Mouse (Mus musculus): ENCODE measurements at regions not wholly inside any gene's neighbourhood (a gene's known extent, or its start where the extent isn't known, plus 50 kb on each side); places are given as distances from the start of the nearest gene placed in this dataset.

DNA sequence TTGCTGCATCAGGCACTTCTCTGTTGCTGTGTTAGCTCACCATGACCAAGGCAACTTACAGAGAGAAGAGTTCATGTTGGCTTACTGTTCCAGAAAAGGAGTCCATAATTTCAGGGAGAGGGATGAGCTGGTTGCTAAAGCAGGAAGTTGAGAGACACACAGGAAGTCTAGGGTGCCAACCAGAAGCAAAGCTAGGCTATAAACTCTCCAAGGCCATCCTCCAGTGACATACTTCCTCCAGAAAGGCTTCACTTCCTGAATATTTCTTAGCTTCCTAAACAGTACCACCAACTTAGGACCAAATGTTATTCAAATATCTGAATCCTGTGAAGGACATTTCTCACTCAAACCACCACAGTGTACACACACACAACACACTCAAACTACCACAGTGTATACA lies 2010.6 kb downstream of the A830018L16Rik start:
- H3K27ac ChIP-seq (replicated peaks) = no peak overlapping the region
- peaks cover 19% of the 10 kb centered on the region; the same call in 1 of the 2 replicates for H3K4me1 ChIP-seq
- no peak overlapping the region for H3K4me3 ChIP-seq (replicated peaks)
- H3K36me3 ChIP-seq = no peaks in the 10 kb centered on the region
- no peaks in the 10 kb centered on the region for H3K9me3 ChIP-seq (replicated peaks)
- no peak for ATAC-seq (ENCODE audit: insufficient number of reproducible peaks, low FRiP score, low TSS enrichment, low read depth)
- H3K9ac ChIP-seq = no peak overlapping the region
- no peaks in the 10 kb centered on the region for H3K27me3 ChIP-seq
- H3K4me2 ChIP-seq (replicated peaks) = no peak overlapping the region

DNA sequence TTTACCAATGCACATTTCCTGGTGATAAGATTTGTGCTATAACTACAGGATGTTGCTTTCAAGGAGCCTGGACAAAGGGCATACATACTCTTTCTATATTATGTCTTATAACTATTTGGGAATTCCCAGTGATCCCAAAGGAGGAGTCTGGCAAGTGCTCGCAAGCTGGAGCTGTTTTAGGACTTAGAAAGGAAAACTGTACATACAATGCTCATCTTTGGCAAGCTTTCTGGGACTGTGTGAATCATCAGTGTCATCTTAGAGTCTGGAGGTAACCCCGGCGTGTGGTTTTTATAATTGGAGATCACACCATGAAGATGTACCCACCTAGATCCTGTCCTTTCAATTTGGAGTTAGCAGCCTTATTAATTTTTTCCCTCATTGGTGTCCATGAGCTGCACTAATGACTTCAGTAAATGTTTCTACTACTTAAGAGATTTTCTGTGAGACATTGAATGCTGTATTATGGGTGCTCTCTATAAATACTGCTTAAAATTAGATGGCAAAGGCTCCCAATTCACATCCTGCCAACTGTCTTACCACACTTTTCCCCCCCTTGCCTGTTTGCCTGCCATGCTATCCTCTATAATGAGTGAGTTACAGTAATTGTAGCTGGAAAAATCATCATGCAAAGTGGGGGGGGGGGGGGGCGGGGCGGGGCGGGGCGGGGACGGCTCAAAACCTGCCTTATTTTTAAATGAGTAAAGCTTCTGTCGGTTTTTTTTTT lies 2011.9 kb downstream of the A830018L16Rik start:
- WGBS = 16% methylated on average over 9 of the region's 9 CpGs
- Histone ChIP-seq H3K9me3 (replicated peaks) (no peaks in the 10 kb centered on the region), H3K27ac (replicated peaks) (peak overlapping the region; percentile 61; the same call in 1 of the 2 replicates), H3K36me3 (no peaks in the 10 kb centered on the region), H3K4me1 (peaks cover 19% of the 10 kb centered on the region; the same call in 1 of the 2 replicates), H3K9ac (no peak overlapping the region), H3K4me3 (replicated peaks) (peak overlapping the region; percentile 42), H3K4me2 (replicated peaks) (peak overlapping the region; percentile 55), H3K27me3 (no peaks in the 10 kb centered on the region)
- ATAC-seq (ENCODE audit: insufficient number of reproducible peaks, low FRiP score, low TSS enrichment, low read depth) = no peak

DNA sequence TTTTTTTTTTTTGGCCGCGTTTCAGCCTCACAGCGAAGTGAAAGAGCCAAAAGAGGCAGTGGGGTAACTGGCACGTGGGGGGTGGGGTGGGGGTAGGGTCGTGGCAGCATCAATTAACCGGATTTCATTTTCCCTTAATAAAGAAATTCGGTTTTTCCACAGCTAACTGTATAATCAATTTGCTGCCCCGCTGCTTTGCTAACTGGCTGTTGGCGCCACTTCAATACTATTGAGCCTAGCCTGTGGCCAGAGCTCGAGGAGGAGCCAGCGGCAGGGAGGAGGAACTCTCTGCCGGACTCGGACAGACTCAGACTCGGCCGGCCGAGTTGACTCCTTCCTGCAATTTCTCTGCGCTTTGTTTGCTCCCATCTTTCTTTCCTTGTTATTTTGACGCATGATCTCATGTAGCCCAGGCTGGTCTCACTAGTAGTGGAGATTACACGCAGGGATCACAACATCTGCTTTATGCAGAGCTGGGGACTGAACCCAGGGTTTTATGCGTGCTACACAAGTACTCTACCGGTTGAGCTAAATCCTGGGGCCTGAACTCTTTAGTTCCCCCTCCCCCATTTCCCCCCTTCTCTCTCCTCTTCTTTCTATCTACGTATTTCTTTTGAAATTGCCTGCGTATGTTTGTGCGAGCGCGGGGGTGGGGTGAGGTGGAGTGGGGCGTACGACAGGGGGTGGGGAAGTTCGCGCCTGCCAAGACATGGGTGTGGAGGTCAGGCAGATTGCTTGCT lies 2012.6 kb downstream of the A830018L16Rik start:
- peak; percentile 78 for ATAC-seq (ENCODE audit: insufficient number of reproducible peaks, low FRiP score, low TSS enrichment, low read depth)
- no peaks in the 10 kb centered on the region for H3K9me3 ChIP-seq (replicated peaks)
- H3K36me3 ChIP-seq = no peaks in the 10 kb centered on the region
- H3K27me3 ChIP-seq = no peaks in the 10 kb centered on the region
- H3K9ac ChIP-seq = no peak overlapping the region
- H3K4me1 ChIP-seq = peaks cover 19% of the 10 kb centered on the region; the same call in 1 of the 2 replicates
- 5% methylated on average over 30 of the region's 30 CpGs for WGBS
- peak overlapping the region; percentile 55 for H3K4me2 ChIP-seq (replicated peaks)
- H3K27ac ChIP-seq (replicated peaks) = peak overlapping the region; percentile 61
- H3K4me3 ChIP-seq (replicated peaks) = peak overlapping the region; percentile 42

GRCm38 (mm10) chr1:13427068-13427434 lies 2013.1 kb downstream of the A830018L16Rik start:
- no peaks in the 10 kb centered on the region for H3K36me3 ChIP-seq
- no peak for ATAC-seq (ENCODE audit: insufficient number of reproducible peaks, low FRiP score, low TSS enrichment, low read depth)
- peak overlapping the region; percentile 42 for H3K4me3 ChIP-seq (replicated peaks)
- H3K9me3 ChIP-seq (replicated peaks) = no peaks in the 10 kb centered on the region
- H3K27me3 ChIP-seq = no peaks in the 10 kb centered on the region
- H3K4me1 ChIP-seq = peaks cover 19% of the 10 kb centered on the region; the same call in 1 of the 2 replicates
- no peak overlapping the region for H3K9ac ChIP-seq
- peak overlapping the region; percentile 71 for H3K27ac ChIP-seq (replicated peaks)
- 62% methylated on average over 5 of the region's 5 CpGs for WGBS
- peak overlapping the region; percentile 55 for H3K4me2 ChIP-seq (replicated peaks)

- ATAC-seq (ENCODE audit: insufficient number of reproducible peaks, low FRiP score, low TSS enrichment, low read depth) = peak; percentile 80
- WGBS = 38% methylated on average over 11 of the region's 11 CpGs
- no peak overlapping the region for H3K4me3 ChIP-seq (replicated peaks)
- no peaks in the 10 kb centered on the region for H3K27me3 ChIP-seq
- H3K36me3 ChIP-seq = no peaks in the 10 kb centered on the region
- H3K4me2 ChIP-seq (replicated peaks) = no peak overlapping the region
- peaks cover 19% of the 10 kb centered on the region; the same call in 1 of the 2 replicates for H3K4me1 ChIP-seq
- no peaks in the 10 kb centered on the region for H3K9me3 ChIP-seq (replicated peaks)
- no peak overlapping the region for H3K9ac ChIP-seq
- H3K27ac ChIP-seq (replicated peaks) = peak overlapping the region; percentile 72
Observed at GRCm38 (mm10) chr1:13427501-13428207, 2013.7 kb downstream of the A830018L16Rik start.

DNA sequence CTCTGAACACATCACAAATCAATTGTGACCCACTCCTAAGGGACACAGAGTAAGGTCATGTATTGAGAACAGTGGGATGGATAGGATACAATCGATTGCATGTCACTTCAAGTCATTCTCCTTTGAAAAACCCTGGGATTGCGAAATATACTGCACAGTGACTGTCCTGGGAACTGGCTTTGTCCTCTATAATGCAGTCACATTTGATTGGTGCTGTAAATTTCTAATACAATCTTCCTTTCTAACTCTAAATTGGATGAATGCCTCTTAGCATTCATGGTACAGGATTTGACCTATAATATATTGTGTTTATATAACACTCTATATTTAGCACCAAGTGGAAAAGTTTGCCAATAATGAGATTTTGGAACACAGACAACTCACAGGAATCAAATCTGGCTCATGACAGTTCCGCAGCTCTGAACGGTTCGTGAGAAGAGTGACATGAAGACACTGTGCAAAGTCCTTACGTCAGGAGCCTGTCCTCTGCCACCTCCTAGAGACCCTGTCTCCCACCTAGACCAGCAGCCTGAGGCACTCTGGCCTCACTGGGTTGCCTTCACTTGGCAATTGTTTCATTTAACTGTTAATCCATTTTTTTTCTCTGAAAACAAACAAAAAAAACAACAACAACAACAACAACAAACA lies 2024.0 kb downstream of the A830018L16Rik start:
- Histone ChIP-seq H3K36me3 (no peaks in the 10 kb centered on the region), H3K4me1 (0 out of 2 replicates have a peak, but pooled peaks cover 6% of the 10 kb centered on the region), H3K4me2 (replicated peaks) (no peak overlapping the region), H3K27me3 (no peaks in the 10 kb centered on the region), H3K27ac (replicated peaks) (no peak overlapping the region), H3K9ac (no peak overlapping the region), H3K9me3 (replicated peaks) (no peaks in the 10 kb centered on the region), H3K4me3 (replicated peaks) (no peak overlapping the region)
- 50% methylated on average over 6 of the region's 6 CpGs for WGBS
- no peak for ATAC-seq (ENCODE audit: insufficient number of reproducible peaks, low FRiP score, low TSS enrichment, low read depth)

GRCm38 (mm10) chr1:13442366-13442765 lies 2028.5 kb downstream of the A830018L16Rik start:
- 18% methylated on average over 6 of the region's 6 CpGs for WGBS
- ATAC-seq (ENCODE audit: insufficient number of reproducible peaks, low FRiP score, low TSS enrichment, low read depth) = no peak
- no peaks in the 10 kb centered on the region for H3K9me3 ChIP-seq (replicated peaks)
- H3K4me1 ChIP-seq = 0 out of 2 replicates have a peak, but pooled peaks cover 6% of the 10 kb centered on the region
- no peaks in the 10 kb centered on the region for H3K36me3 ChIP-seq
- H3K4me3 ChIP-seq (replicated peaks) = no peak overlapping the region
- H3K27me3 ChIP-seq = no peaks in the 10 kb centered on the region
- H3K4me2 ChIP-seq (replicated peaks) = no peak overlapping the region
- H3K9ac ChIP-seq = no peak overlapping the region
- no peak overlapping the region for H3K27ac ChIP-seq (replicated peaks)

GRCm38 (mm10) chr1:13454534-13454933 lies 2040.6 kb downstream of the A830018L16Rik start:
- Histone ChIP-seq H3K4me1 (no peaks in the 10 kb centered on the region), H3K27me3 (no peaks in the 10 kb centered on the region), H3K4me2 (replicated peaks) (no peak overlapping the region), H3K36me3 (no peaks in the 10 kb centered on the region), H3K27ac (replicated peaks) (no peak overlapping the region), H3K9ac (no peak overlapping the region), H3K4me3 (replicated peaks) (no peak overlapping the region), H3K9me3 (replicated peaks) (no peaks in the 10 kb centered on the region)
- ATAC-seq (ENCODE audit: insufficient number of reproducible peaks, low FRiP score, low TSS enrichment, low read depth) = no peak
- 73% methylated on average over 2 of the region's 2 CpGs for WGBS

DNA sequence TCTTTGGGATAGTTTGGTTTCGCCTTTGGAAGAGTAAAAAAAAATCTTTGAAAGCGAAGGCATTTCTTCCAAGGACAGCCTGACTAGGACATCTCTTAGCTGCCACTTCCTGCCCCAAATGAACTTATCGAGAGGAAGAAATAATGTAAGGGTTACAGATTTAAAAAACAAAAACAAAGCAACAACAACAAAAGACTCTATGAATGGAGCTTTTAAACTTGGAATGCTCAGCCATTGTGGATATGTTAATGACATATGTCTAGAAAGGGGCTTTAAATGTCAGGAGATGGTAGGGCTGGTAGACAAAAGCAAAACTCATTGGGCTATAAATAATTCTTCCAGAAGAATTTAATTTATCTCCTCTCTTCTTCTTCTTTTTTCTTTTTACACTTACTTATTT lies 2041.7 kb downstream of the A830018L16Rik start:
- no peak overlapping the region for H3K9ac ChIP-seq
- H3K27me3 ChIP-seq = no peaks in the 10 kb centered on the region
- no peak overlapping the region for H3K4me3 ChIP-seq (replicated peaks)
- H3K4me1 ChIP-seq = no peaks in the 10 kb centered on the region
- no peak overlapping the region for H3K27ac ChIP-seq (replicated peaks)
- H3K36me3 ChIP-seq = no peaks in the 10 kb centered on the region
- ATAC-seq (ENCODE audit: insufficient number of reproducible peaks, low FRiP score, low TSS enrichment, low read depth) = no peak
- no peak overlapping the region for H3K4me2 ChIP-seq (replicated peaks)
- no peaks in the 10 kb centered on the region for H3K9me3 ChIP-seq (replicated peaks)
- 83% methylated on average over 3 of the region's 3 CpGs for WGBS

DNA sequence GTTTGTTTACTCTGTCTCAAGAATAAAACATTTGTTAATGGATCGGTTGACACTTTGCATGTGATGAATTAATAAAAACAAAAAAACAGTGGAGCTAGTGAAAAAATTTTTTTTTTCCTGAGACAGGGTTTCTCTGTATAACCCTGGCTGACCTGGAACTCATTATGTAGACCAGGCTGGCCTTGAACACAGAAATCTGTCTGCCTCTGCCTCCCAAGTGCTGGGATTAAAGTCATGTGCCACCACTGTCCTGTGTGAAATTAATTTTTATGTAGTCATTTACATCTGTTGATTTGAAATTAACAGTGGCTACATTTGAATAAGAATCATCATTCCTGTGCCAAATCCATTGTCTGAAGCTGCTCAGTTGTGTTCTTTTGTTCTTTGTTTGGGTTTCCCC lies 2050.4 kb downstream of the A830018L16Rik start:
- no peak overlapping the region for H3K27ac ChIP-seq (replicated peaks)
- no peaks in the 10 kb centered on the region for H3K27me3 ChIP-seq
- no peak overlapping the region for H3K4me2 ChIP-seq (replicated peaks)
- no peaks in the 10 kb centered on the region; the same call in 1 of the 2 replicates for H3K4me1 ChIP-seq
- no peak overlapping the region for H3K4me3 ChIP-seq (replicated peaks)
- WGBS = 100% methylated on average over 1 of the region's 1 CpGs
- no peak overlapping the region for H3K9ac ChIP-seq
- no peak for ATAC-seq (ENCODE audit: insufficient number of reproducible peaks, low FRiP score, low TSS enrichment, low read depth)
- H3K36me3 ChIP-seq = no peaks in the 10 kb centered on the region
- H3K9me3 ChIP-seq (replicated peaks) = no peaks in the 10 kb centered on the region

GRCm38 (mm10) chr1:13467174-13467573 lies 2053.3 kb downstream of the A830018L16Rik start:
- no peaks in the 10 kb centered on the region for H3K27me3 ChIP-seq
- ATAC-seq (ENCODE audit: insufficient number of reproducible peaks, low FRiP score, low TSS enrichment, low read depth) = no peak
- WGBS = 78% methylated on average over 6 of the region's 6 CpGs

More at GRCm38 (mm10) chr1:13467174-13467573, 2053.3 kb downstream of the A830018L16Rik start:
- no peaks in the 10 kb centered on the region for H3K36me3 ChIP-seq
- no peak overlapping the region for H3K4me3 ChIP-seq (replicated peaks)
- no peaks in the 10 kb centered on the region; the same call in 1 of the 2 replicates for H3K4me1 ChIP-seq
- H3K4me2 ChIP-seq (replicated peaks) = no peak overlapping the region
- no peaks in the 10 kb centered on the region for H3K9me3 ChIP-seq (replicated peaks)
- H3K27ac ChIP-seq (replicated peaks) = no peak overlapping the region
- no peak overlapping the region for H3K9ac ChIP-seq
